Mouse (Mus musculus) frontal cortex, postnatal 36 days (tissue): ENCODE results near the gene Baiap3.

Experiments
- DNase-seq, 2 experiments: peaks; one replicate each; pipeline ENCODE4 v3.0.0; 2022; ENCODE audit warnings: low spot score in 2 of 2

Baiap3 gene

DNA sequence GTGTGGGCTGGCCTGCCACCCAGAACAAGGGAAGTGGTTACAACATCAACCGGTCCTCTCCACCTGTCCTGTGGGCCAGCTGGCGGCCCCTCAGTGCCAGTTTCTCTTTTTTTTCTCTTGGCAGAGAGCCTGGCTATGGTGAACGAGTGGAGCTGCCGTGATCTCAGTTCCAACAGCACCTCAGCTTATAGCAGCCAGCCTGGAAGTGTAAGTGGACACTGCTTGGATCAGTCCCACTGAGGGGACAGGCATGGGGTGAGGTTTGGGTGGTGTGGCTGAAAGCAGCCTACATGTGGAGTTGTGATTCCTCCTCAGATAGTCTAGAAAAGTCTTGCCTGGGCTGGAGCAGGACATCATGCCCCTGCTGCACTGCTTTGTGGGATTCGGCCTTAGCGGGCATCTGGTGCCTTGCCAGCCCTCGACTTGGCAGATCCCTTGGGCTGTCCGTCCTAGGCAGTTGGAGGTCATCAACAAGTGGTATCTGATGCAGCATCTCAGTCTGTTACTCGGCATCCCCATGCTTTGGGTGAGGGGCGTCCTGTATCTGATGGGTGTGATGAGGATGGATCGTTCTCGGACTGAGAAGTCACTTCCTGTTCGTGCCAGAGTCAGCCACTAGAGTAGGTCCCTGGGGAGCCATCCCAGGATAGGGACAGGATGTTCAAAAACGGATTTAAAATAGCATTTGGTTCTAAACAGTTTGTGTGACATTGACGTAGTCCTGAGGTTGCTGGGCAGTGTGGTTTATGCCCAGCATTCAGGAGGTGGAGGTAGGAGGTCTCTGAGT, 45.3 kb downstream of the Baiap3 start:
- DNase-seq: no peak

GRCm38 (mm10) chr17:25210006-25210405, 46.2 kb downstream of the Baiap3 start:
- DNase-seq: no peak

DNA sequence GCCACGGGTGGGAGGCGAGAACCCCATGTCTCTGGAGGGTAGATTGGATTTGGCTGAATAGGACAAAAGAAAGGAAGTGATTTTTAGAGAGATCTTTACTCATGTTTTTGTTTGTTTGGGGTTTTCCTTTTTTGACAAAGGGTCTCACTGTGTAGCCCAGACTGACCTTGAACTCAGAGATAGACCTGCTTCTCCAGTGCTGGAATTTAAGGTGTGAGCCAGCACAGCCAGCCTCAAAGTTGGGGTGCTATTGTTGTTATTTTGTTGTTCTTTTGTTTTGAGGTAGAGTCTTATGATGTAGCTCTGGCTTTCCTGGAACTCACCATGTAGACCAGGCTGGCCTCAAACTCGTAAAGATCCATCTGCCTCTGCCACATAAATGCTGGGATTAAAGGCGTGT, 53.8 kb downstream of the Baiap3 start:
- no peak for DNase-seq
